In the genomic region with DNA sequence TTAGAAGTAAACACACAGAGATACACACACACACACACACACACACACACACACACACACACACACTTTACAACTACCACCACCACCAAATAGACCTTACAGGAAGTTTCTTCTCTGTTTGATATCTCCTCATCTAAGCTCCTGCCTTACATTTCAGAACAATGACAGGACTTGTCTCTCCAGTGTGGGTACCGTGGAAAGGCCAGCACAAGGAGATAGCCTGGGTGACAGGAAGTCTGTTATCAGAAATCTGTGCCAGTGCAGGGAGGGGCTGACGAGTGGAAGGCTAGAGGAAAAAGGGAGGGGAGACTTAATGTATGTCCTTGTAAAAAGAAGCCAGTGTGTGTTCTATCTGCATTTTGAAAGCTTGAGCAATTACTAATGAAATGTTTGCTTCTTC, we compare ENCODE assay signal across 11 mouse cellular contexts.
A peak's percentile ranks its signal among the peaks of the same experiment; 100 is the strongest.
DNase-seq lines count a peak whose midpoint lies in the region; ATAC-seq and TF ChIP-seq lines count a peak whose summit lies in the region.
"Had no signal": no experiment of that assay in that cellular context is flagged by ENCODE, and none has a peak within 500 bp of the region (broad histone marks: within the 10 kb centered on the region; RNA-seq: fewer than 3 reads in every experiment).

No protein-coding gene starts in this region.

- intact Hi-C loops in heart, adult 2 months (cut with DNase I) = loop anchor here (5.0 kb wide), 1 partner anchor 949 kb away; no protein-coding TSS in a partner anchor

- H3K4me3 ChIP-seq in heart, embryonic 12.5 days = no peak overlapping the region
- no peak overlapping the region for H3K4me3 ChIP-seq in heart, adult 2 months
- no peak overlapping the region for H3K4me3 ChIP-seq in forebrain, embryonic 12.5 days (replicated peaks)
- H3K4me3 ChIP-seq: lung, embryonic 15.5 days had no signal

- no peak overlapping the region for H3K9ac ChIP-seq in heart, embryonic 12.5 days
- no peak overlapping the region for H3K9ac ChIP-seq in heart, adult 2 months (ENCODE audit: low read depth, low read length)
- no peak overlapping the region for H3K9ac ChIP-seq in forebrain, embryonic 12.5 days
- H3K9ac ChIP-seq: lung, embryonic 15.5 days had no signal

- H3K9me3 ChIP-seq in heart, embryonic 12.5 days (replicated peaks) = no peaks in the 10 kb centered on the region
- no peaks in the 10 kb centered on the region for H3K9me3 ChIP-seq in forebrain, embryonic 12.5 days
- H3K9me3 ChIP-seq: lung, embryonic 15.5 days had no signal

- TF ChIP-seq POLR2A in heart, adult 2 months (IDR thresholded peaks at IDR 0.05; ENCODE audit: insufficient read depth, low read depth, low read length) = no peak

- no peaks in the 10 kb centered on the region for H3K79me2 ChIP-seq in heart, adult 2 months (replicated peaks; ENCODE audit: control insufficient read depth, insufficient read depth, low read length)

- no peak for TF ChIP-seq CTCF in heart, adult 2 months (IDR thresholded peaks at IDR 0.05)

- H3K36me3 ChIP-seq in heart, embryonic 12.5 days = no peaks in the 10 kb centered on the region
- no peaks in the 10 kb centered on the region for H3K36me3 ChIP-seq in heart, adult 2 months (ENCODE audit: control insufficient read depth, insufficient read depth, low read length)
- H3K36me3 ChIP-seq in forebrain, embryonic 12.5 days (replicated peaks) = no peaks in the 10 kb centered on the region
- H3K36me3 ChIP-seq: lung, embryonic 15.5 days had no signal

- no peak overlapping the region for H3K27ac ChIP-seq in heart, embryonic 12.5 days (ENCODE audit: poor library complexity, severe bottlenecking)
- H3K27ac ChIP-seq in heart, adult 2 months = no peak overlapping the region
- no peak overlapping the region for H3K27ac ChIP-seq in forebrain, embryonic 12.5 days
- H3K27ac ChIP-seq: lung, embryonic 15.5 days; stomach, postnatal 0 days had no signal

- 4% methylated on average over 2 of the region's 2 CpGs for WGBS in heart, embryonic 12.5 days
- 20% methylated on average over 2 of the region's 2 CpGs for WGBS in heart, adult 2 months
- 54% methylated on average over 2 of the region's 2 CpGs for WGBS in forebrain, embryonic 12.5 days

- DNase-seq in heart, adult 2 months = no peak
- peak; percentile 58 for DNase-seq in 416B (ENCODE audit: low read depth)
- peak; percentile 36 to 42 for DNase-seq in cerebellum, adult 18-20 months
- DNase-seq in kidney, postnatal 14 days = no peak
- DNase-seq: adrenal gland, adult 8-10 months had no signal

- 0 out of 2 replicates have a peak, but pooled peaks have one; percentile 43 for ATAC-seq in heart, embryonic 12.5 days (ENCODE audit: insufficient number of reproducible peaks, low FRiP score)
- ATAC-seq in inflammation-experienced regulatory T-cells, adult 6 months = peak; percentile 31
- no peak for ATAC-seq in monocyte, adult 5-6 weeks (replicated peaks; ENCODE audit: insufficient number of reproducible peaks, low FRiP score, low TSS enrichment, poor library complexity, severe bottlenecking)
- ATAC-seq in forebrain, embryonic 12.5 days (ENCODE audit: low FRiP score) = no peak

- no peaks in the 10 kb centered on the region for H3K27me3 ChIP-seq in heart, embryonic 12.5 days (replicated peaks)
- no peaks in the 10 kb centered on the region for H3K27me3 ChIP-seq in heart, adult 2 months (ENCODE audit: control insufficient read depth, insufficient read depth, low read length)
- H3K27me3 ChIP-seq in forebrain, embryonic 12.5 days = no peaks in the 10 kb centered on the region
- H3K27me3 ChIP-seq: lung, embryonic 15.5 days had no signal

- H3K4me1 ChIP-seq in heart, embryonic 12.5 days (replicated peaks) = 0 out of 2 replicates have a peak, but pooled peaks cover 4% of the 10 kb centered on the region
- no peaks in the 10 kb centered on the region; the same call in 1 of the 2 replicates for H3K4me1 ChIP-seq in heart, adult 2 months (ENCODE audit: control insufficient read depth, insufficient read depth, low read length)
- H3K4me1 ChIP-seq in forebrain, embryonic 12.5 days = peaks cover 19% of the 10 kb centered on the region

- no peak for TF ChIP-seq EP300 in heart, adult 2 months (IDR thresholded peaks at IDR 0.05; ENCODE audit: insufficient read depth, low read depth, low read length)

- no peak overlapping the region for H3K4me2 ChIP-seq in heart, embryonic 12.5 days
- H3K4me2 ChIP-seq in forebrain, embryonic 12.5 days = no peak overlapping the region
- H3K4me2 ChIP-seq: lung, embryonic 15.5 days had no signal

Comparison
In these comparisons a context has a peak if more than half of its experiments do, and no peak if none do; other contexts are left out.
1. ATAC-seq: peak in heart, embryonic 12.5 days (single experiment) and inflammation-experienced regulatory T-cells, adult 6 months (single experiment); none in monocyte, adult 5-6 weeks (single experiment) and forebrain, embryonic 12.5 days (single experiment).
2. DNase-seq: peak in 416B (single experiment) and cerebellum, adult 18-20 months (2 of 2); none in heart, adult 2 months (0 of 2) and kidney, postnatal 14 days (single experiment).